Mouse (Mus musculus): Measurements from ENCODE around the gene Prpf8. TPM values are rescaled to one million over a fixed set of nuclear protein-coding genes. Genes with fewer than 3 reads are reported as not detected.

Prpf8 gene
- polyA plus RNA-seq, 1 experiment: 142 TPM

GRCm38 (mm10) chr11:75486192-75486591, 424 bp upstream of the Prpf8 start:
- no peak for TF ChIP-seq CTCF (IDR thresholded peaks at IDR 0.05; ENCODE audit: borderline replicate concordance, control insufficient read depth, extremely low read depth, insufficient read depth, low read length, poor library complexity)
- no peak for TF ChIP-seq POLR2A (IDR thresholded peaks at IDR 0.05; ENCODE audit: control insufficient read depth, extremely low read depth, insufficient read depth, low read length, poor library complexity)
- no peak for DNase-seq
- 24% methylated on average over 3 of the region's 3 CpGs for WGBS

DNA sequence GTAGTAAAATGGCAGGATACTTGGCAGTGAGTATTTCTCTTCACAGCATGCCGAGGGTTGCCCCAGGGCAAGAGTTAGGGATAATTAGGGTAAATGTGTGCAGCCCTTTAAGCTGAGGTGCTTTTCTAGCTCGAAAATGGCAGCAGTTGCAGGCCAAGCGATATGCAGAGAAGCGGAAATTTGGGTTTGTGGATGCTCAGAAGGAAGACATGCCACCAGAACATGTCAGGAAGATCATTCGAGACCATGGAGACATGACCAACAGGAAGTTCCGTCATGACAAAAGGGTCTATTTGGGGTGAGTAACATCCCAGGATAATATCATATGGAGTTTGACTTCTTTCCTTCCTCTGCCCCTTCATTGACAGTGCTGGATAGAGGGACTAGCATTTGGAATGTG, 880 bp downstream of the Prpf8 start:
- H3K4me3 ChIP-seq (ENCODE audit: control insufficient read depth, insufficient read depth, low read length): peak overlapping the region; percentile 32
- DNase-seq: no peak
- H3K36me3 ChIP-seq (ENCODE audit: control insufficient read depth, insufficient read depth, low read length): peaks cover 32% of the 10 kb centered on the region
- no peaks in the 10 kb centered on the region for H3K27me3 ChIP-seq (ENCODE audit: control insufficient read depth, insufficient read depth, low read length)
- H3K27ac ChIP-seq (ENCODE audit: control insufficient read depth, insufficient read depth, low read length): no peak overlapping the region
- 24% methylated on average over 6 of the region's 6 CpGs for WGBS
- TF ChIP-seq POLR2A (IDR thresholded peaks at IDR 0.05; ENCODE audit: control insufficient read depth, extremely low read depth, insufficient read depth, low read length, poor library complexity) (no peak), CTCF (IDR thresholded peaks at IDR 0.05; ENCODE audit: borderline replicate concordance, control insufficient read depth, extremely low read depth, insufficient read depth, low read length, poor library complexity) (no peak)
- peaks cover 6% of the 10 kb centered on the region for H3K4me1 ChIP-seq (replicated peaks; ENCODE audit: control insufficient read depth, insufficient read depth, low read length)

More at GRCm38 (mm10) chr11:75486192-75486591, 424 bp upstream of the Prpf8 start:
- no peak overlapping the region for H3K4me3 ChIP-seq (ENCODE audit: control insufficient read depth, insufficient read depth, low read length)
- peaks cover 19% of the 10 kb centered on the region for H3K36me3 ChIP-seq (ENCODE audit: control insufficient read depth, insufficient read depth, low read length)
- peaks cover 6% of the 10 kb centered on the region for H3K4me1 ChIP-seq (replicated peaks; ENCODE audit: control insufficient read depth, insufficient read depth, low read length)
- no peak overlapping the region for H3K27ac ChIP-seq (ENCODE audit: control insufficient read depth, insufficient read depth, low read length)
- no peaks in the 10 kb centered on the region for H3K27me3 ChIP-seq (ENCODE audit: control insufficient read depth, insufficient read depth, low read length)

- DNase-seq: no peak
- Histone ChIP-seq H3K36me3 (ENCODE audit: control insufficient read depth, insufficient read depth, low read length) (peaks cover 100% of the 10 kb centered on the region), H3K4me1 (replicated peaks; ENCODE audit: control insufficient read depth, insufficient read depth, low read length) (no peaks in the 10 kb centered on the region), H3K4me3 (ENCODE audit: control insufficient read depth, insufficient read depth, low read length) (no peak overlapping the region), H3K27me3 (ENCODE audit: control insufficient read depth, insufficient read depth, low read length) (no peaks in the 10 kb centered on the region), H3K27ac (ENCODE audit: control insufficient read depth, insufficient read depth, low read length) (no peak overlapping the region)
- 95% methylated on average over 10 of the region's 10 CpGs for WGBS
- no peak for TF ChIP-seq CTCF (IDR thresholded peaks at IDR 0.05; ENCODE audit: borderline replicate concordance, control insufficient read depth, extremely low read depth, insufficient read depth, low read length, poor library complexity)
- TF ChIP-seq POLR2A (IDR thresholded peaks at IDR 0.05; ENCODE audit: control insufficient read depth, extremely low read depth, insufficient read depth, low read length, poor library complexity): no peak
Observed at GRCm38 (mm10) chr11:75494296-75495049, 7.9 kb downstream of the Prpf8 start.

- Histone ChIP-seq H3K27me3 (ENCODE audit: control insufficient read depth, insufficient read depth, low read length) (no peaks in the 10 kb centered on the region), H3K4me1 (replicated peaks; ENCODE audit: control insufficient read depth, insufficient read depth, low read length) (no peaks in the 10 kb centered on the region), H3K36me3 (ENCODE audit: control insufficient read depth, insufficient read depth, low read length) (peaks cover 100% of the 10 kb centered on the region), H3K27ac (ENCODE audit: control insufficient read depth, insufficient read depth, low read length) (no peak overlapping the region), H3K4me3 (ENCODE audit: control insufficient read depth, insufficient read depth, low read length) (no peak overlapping the region)
- no peak for TF ChIP-seq POLR2A (IDR thresholded peaks at IDR 0.05; ENCODE audit: control insufficient read depth, extremely low read depth, insufficient read depth, low read length, poor library complexity)
- TF ChIP-seq CTCF (IDR thresholded peaks at IDR 0.05; ENCODE audit: borderline replicate concordance, control insufficient read depth, extremely low read depth, insufficient read depth, low read length, poor library complexity): no peak
- 92% methylated on average over 1 of the region's 1 CpGs for WGBS
- DNase-seq: no peak
Observed at GRCm38 (mm10) chr11:75498126-75498525, 11.5 kb downstream of the Prpf8 start.

GRCm38 (mm10) chr11:75508162-75508561, 21.5 kb downstream of the Prpf8 start:
- Histone ChIP-seq H3K4me3 (ENCODE audit: control insufficient read depth, insufficient read depth, low read length) (no peak overlapping the region), H3K27ac (ENCODE audit: control insufficient read depth, insufficient read depth, low read length) (no peak overlapping the region), H3K36me3 (ENCODE audit: control insufficient read depth, insufficient read depth, low read length) (peaks cover 63% of the 10 kb centered on the region), H3K4me1 (replicated peaks; ENCODE audit: control insufficient read depth, insufficient read depth, low read length) (peaks cover 7% of the 10 kb centered on the region), H3K27me3 (ENCODE audit: control insufficient read depth, insufficient read depth, low read length) (no peaks in the 10 kb centered on the region)
- TF ChIP-seq CTCF (IDR thresholded peaks at IDR 0.05; ENCODE audit: borderline replicate concordance, control insufficient read depth, extremely low read depth, insufficient read depth, low read length, poor library complexity): no peak
- TF ChIP-seq POLR2A (IDR thresholded peaks at IDR 0.05; ENCODE audit: control insufficient read depth, extremely low read depth, insufficient read depth, low read length, poor library complexity): no peak
- WGBS: 96% methylated on average over 4 of the region's 4 CpGs
- no peak for DNase-seq

GRCm38 (mm10) chr11:75508904-75509303, 22.3 kb downstream of the Prpf8 start:
- Histone ChIP-seq H3K36me3 (ENCODE audit: control insufficient read depth, insufficient read depth, low read length) (peaks cover 55% of the 10 kb centered on the region), H3K27ac (ENCODE audit: control insufficient read depth, insufficient read depth, low read length) (no peak overlapping the region), H3K27me3 (ENCODE audit: control insufficient read depth, insufficient read depth, low read length) (no peaks in the 10 kb centered on the region), H3K4me3 (ENCODE audit: control insufficient read depth, insufficient read depth, low read length) (no peak overlapping the region), H3K4me1 (replicated peaks; ENCODE audit: control insufficient read depth, insufficient read depth, low read length) (peaks cover 7% of the 10 kb centered on the region)
- TF ChIP-seq POLR2A (IDR thresholded peaks at IDR 0.05; ENCODE audit: control insufficient read depth, extremely low read depth, insufficient read depth, low read length, poor library complexity) (no peak), CTCF (IDR thresholded peaks at IDR 0.05; ENCODE audit: borderline replicate concordance, control insufficient read depth, extremely low read depth, insufficient read depth, low read length, poor library complexity) (no peak)
- WGBS: 89% methylated on average over 8 of the region's 8 CpGs
- DNase-seq: no peak

Measured in thymus, adult 2 months (tissue).